Mouse (Mus musculus) liver, embryonic 15.5 days (tissue): ENCODE measurements around the gene Tmem179. TPM values are rescaled to one million over a fixed set of nuclear protein-coding genes. Genes with fewer than 3 reads are reported as not detected.

Source experiments
- ATAC-seq: fragments of 200-750 bp; cut with Nextera tagmentation; 2 replicates; pipeline ENCODE4 v1.8.0; 2017; ENCODE audit warnings: moderate number of reproducible peaks, mild to moderate bottlenecking, moderate library complexity; ENCODE audit not compliant: insufficient read depth
- H3K27ac ChIP-seq: fragments of 300-500 bp; sonication (generic); replicated peaks from 2 replicates; pipeline ENCODE4 v1.5.1; 2015; ENCODE audit warnings: mild to moderate bottlenecking, inconsistent platforms
- H3K27me3 ChIP-seq: fragments of 300-500 bp; sonication (generic); 2 replicates; pipeline ENCODE4 v1.6.1; 2015; ENCODE audit warnings: mild to moderate bottlenecking, inconsistent platforms
- H3K36me3 ChIP-seq: fragments of 300-500 bp; sonication (generic); replicated peaks from 2 replicates; pipeline ENCODE4 v1.6.1; 2015; ENCODE audit warnings: moderate library complexity, mild to moderate bottlenecking, inconsistent platforms
- H3K4me1 ChIP-seq: fragments of 300-500 bp; sonication (generic); replicated peaks from 2 replicates; pipeline ENCODE4 v1.6.1; 2015; ENCODE audit warnings: inconsistent platforms
- H3K4me2 ChIP-seq: fragments of 300-500 bp; sonication (generic); 2 replicates; pipeline ENCODE4 v1.6.1; 2015; ENCODE audit warnings: moderate library complexity, mild to moderate bottlenecking, inconsistent platforms
- H3K4me3 ChIP-seq: fragments of 300-500 bp; sonication (generic); replicated peaks from 2 replicates; pipeline ENCODE4 v1.5.1; 2015; ENCODE audit warnings: mild to moderate bottlenecking, inconsistent platforms
- H3K9ac ChIP-seq: fragments of 300-500 bp; sonication (generic); 2 replicates; pipeline ENCODE4 v1.6.1; 2015; ENCODE audit warnings: moderate library complexity, mild to moderate bottlenecking, inconsistent platforms
- H3K9me3 ChIP-seq: fragments of 300-500 bp; sonication (generic); replicated peaks from 2 replicates; pipeline ENCODE4 v1.6.1; 2016; ENCODE audit warnings: inconsistent platforms
- WGBS: fragments of 180-500 bp; shearing (Covaris S2); methylation state at CpG from one replicate; pipeline ENCODE4 v1.1.7; 2015; ENCODE audit warnings: mixed read lengths; ENCODE audit not compliant: insufficient replicate concordance; 5-methylcytosine and 5-hydroxymethylcytosine counted together
- polyA plus RNA-seq: library from polyadenylated mRNA; unstranded; fragments of >200 nt; fragmentation: Nextera tagmentation; extraction: Ambion mirVana; gene quantifications from 2 replicates; pipeline ENCODE4 v1.2.1, GENCODE M21; 2015

The Tmem179 gene
- polyA plus RNA-seq, 1 experiment from 2014 or later: 0.03 TPM

DNA sequence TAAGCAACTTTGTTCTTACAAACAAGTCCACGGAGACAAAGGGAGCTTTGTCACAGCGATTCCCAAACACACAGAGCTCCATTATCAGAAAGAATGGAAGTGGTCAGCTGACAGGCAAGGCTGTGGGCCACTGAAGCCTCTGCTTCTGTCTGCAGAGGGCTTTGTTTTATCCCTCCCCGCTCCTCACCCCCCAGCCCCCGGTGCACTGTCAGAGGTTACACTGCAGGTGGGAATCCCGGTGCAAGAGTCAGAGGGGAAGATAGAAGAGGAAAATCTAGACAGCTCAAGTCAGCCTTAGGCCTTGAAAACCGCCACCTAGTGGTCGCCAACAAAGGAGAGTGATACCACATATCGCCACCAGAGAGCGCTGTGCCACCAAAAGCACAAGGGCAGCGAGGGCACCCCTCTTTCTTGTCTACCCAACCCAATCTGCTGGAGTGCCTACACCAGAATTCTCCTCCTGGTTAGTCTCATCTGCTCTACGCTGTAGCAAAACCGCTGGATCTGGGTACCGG is 35.4 kb upstream of the Tmem179 start:
- ATAC-seq: no peak
- Histone ChIP-seq H3K9ac (no peak overlapping the region), H3K4me2 (no peak overlapping the region), H3K4me1 (no peaks in the 10 kb centered on the region; the same call in 1 of the 2 replicates), H3K27me3 (no peaks in the 10 kb centered on the region), H3K4me3 (no peak overlapping the region), H3K27ac (no peak overlapping the region), H3K36me3 (no peaks in the 10 kb centered on the region), H3K9me3 (no peaks in the 10 kb centered on the region)
- 10% methylated on average over 13 of the region's 13 CpGs for WGBS

DNA sequence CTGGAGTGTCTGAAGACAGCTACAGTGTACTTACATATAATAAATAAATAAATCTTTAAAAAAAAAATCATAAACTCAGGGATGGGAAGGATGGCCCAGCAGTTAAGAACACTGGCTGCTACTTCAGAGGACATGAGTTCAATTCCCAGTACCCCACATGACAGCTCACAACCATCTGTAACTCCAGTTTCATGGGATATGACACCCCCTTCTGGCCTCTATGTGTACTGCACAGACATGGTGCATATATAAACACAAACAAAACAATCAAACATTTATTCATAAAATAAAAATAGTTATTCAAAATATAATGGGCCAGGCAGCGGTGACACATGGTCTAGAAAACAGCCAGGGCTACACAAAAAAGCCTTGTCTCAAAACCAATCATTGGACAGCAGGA is 32.7 kb upstream of the Tmem179 start:
- Histone ChIP-seq H3K9ac (no peak overlapping the region), H3K36me3 (no peaks in the 10 kb centered on the region), H3K27me3 (no peaks in the 10 kb centered on the region), H3K9me3 (no peaks in the 10 kb centered on the region), H3K4me1 (no peaks in the 10 kb centered on the region; the same call in 1 of the 2 replicates), H3K27ac (no peak overlapping the region), H3K4me3 (no peak overlapping the region), H3K4me2 (no peak overlapping the region)
- WGBS: 72% methylated on average over 1 of the region's 1 CpGs
- ATAC-seq: no peak

DNA sequence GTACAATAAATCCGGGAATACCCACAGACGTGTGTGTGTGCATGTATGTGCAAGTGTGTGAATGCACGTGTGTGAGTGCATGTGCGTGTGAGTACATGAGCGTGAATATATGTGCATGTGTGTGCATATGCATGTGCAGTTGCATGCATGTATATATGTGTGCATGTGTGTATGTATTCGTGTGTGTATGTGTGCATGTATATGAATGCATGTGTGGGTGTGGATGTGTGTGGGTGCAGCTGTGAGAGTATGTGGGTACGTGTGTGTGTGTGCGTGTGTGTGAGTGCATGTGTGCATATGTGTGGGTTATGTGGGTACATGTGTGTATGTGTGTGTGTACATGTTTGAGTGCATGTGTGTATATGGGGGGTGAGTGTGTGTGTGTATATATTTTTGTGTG is 29.6 kb upstream of the Tmem179 start:
- 74% methylated on average over 8 of the region's 8 CpGs for WGBS
- no peaks in the 10 kb centered on the region for H3K36me3 ChIP-seq
- H3K27ac ChIP-seq: no peak overlapping the region

DNA sequence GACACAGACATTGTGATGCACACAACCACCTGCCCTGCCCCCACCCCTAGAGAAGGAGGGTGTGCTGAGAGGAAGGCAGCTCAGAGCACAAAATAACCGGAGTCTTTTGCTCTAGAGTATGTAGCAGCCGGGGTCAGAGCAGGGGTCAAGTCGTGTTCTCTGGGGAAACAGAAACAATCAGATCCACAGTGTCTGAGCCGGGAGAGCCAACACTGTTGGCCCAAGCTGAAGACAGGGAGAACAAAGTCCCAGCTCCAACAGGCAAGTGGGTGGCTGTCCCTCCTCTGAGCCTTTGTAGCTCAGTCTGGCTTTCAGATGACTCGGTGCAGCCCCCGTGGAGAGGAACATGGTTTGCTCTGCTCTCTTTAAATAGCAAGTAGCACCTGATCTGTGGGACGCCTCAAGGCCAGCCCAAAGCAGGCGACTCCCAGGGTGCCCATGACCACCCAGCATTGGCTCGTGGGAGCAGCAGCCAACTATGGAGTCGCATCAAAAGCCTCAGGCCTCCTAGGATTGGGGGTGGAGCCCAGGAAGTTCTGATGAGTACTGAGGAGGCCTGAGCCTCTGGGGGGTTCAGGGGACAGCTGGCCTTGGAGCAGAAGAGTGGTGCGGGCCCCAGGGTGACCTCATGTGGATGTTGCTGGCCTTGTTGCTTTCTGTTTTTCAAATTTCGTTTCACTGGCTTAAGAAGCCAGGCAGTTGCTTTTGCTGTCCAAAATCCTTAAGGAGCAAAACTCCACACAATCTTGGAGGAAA is 28.6 kb upstream of the Tmem179 start:
- Histone ChIP-seq H3K36me3 (no peaks in the 10 kb centered on the region), H3K4me3 (no peak overlapping the region), H3K4me1 (no peaks in the 10 kb centered on the region), H3K4me2 (no peak overlapping the region), H3K9me3 (no peaks in the 10 kb centered on the region), H3K9ac (no peak overlapping the region), H3K27me3 (no peaks in the 10 kb centered on the region), H3K27ac (no peak overlapping the region)
- 46% methylated on average over 12 of the region's 12 CpGs for WGBS
- no peak for ATAC-seq

More for the DNA sequence above, 29.6 kb upstream of the Tmem179 start:
- H3K27me3 ChIP-seq: no peaks in the 10 kb centered on the region
- no peak overlapping the region for H3K4me3 ChIP-seq
- no peaks in the 10 kb centered on the region for H3K4me1 ChIP-seq
- no peak for ATAC-seq
- H3K9ac ChIP-seq: no peak overlapping the region
- H3K4me2 ChIP-seq: no peak overlapping the region
- no peaks in the 10 kb centered on the region for H3K9me3 ChIP-seq

DNA sequence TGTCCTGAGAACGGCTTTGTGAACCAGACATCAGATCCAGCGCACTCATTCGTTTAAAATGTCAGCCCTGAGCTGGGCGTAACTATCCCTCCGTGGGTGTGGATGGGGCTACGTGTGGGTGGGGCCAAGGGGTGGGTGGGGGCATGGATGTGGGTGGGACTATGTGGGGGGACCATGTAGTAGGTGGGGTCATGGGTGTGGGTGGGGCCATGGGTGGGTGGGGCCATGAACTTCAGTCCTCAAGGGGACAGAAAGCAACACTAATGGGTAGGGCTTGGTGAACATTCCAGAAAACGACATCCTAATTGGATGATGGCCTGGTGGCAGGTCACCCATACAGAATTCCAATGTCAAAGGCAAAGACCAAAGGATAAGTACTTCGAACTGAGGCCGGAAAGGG is 27.4 kb upstream of the Tmem179 start:
- Histone ChIP-seq H3K36me3 (no peaks in the 10 kb centered on the region), H3K4me2 (no peak overlapping the region), H3K4me3 (no peak overlapping the region), H3K27me3 (no peaks in the 10 kb centered on the region), H3K9ac (no peak overlapping the region), H3K9me3 (no peaks in the 10 kb centered on the region), H3K4me1 (no peaks in the 10 kb centered on the region), H3K27ac (no peak overlapping the region)
- WGBS: 52% methylated on average over 9 of the region's 9 CpGs
- no peak for ATAC-seq

DNA sequence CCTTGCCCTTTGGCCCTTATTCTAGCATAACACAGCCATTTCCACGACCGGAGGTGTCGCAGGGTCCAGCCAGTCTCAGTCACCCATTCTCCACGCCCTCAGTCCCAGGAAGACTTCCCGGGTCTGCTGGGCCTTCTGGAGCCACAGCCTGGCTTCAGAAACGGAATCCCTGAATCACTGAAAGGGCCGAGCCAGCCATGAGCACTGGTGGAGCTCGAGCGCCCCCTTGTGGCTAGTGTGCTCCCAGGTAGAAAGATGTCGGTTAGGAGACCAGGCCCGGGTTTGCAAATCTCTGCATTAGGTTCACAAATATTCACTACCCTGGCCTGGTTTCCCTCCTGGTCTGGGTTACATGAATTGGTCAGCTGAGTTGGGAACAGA is 26.4 kb upstream of the Tmem179 start:
- ATAC-seq: no peak
- WGBS: 10% methylated on average over 11 of the region's 11 CpGs
- no peak overlapping the region for H3K9ac ChIP-seq
- no peaks in the 10 kb centered on the region for H3K27me3 ChIP-seq
- no peak overlapping the region for H3K27ac ChIP-seq
- no peaks in the 10 kb centered on the region for H3K9me3 ChIP-seq
- H3K4me2 ChIP-seq: no peak overlapping the region
- H3K4me1 ChIP-seq: no peaks in the 10 kb centered on the region
- no peaks in the 10 kb centered on the region for H3K36me3 ChIP-seq
- no peak overlapping the region for H3K4me3 ChIP-seq

- no peaks in the 10 kb centered on the region for H3K36me3 ChIP-seq
- no peak overlapping the region for H3K27ac ChIP-seq
- no peak overlapping the region for H3K4me3 ChIP-seq
- no peaks in the 10 kb centered on the region for H3K27me3 ChIP-seq
- H3K9me3 ChIP-seq: no peaks in the 10 kb centered on the region
- H3K4me1 ChIP-seq: no peaks in the 10 kb centered on the region
- no peak overlapping the region for H3K4me2 ChIP-seq
- 56% methylated on average over 13 of the region's 13 CpGs for WGBS
- no peak overlapping the region for H3K9ac ChIP-seq
- ATAC-seq: no peak; the same call in 1 of the 2 replicates
Measured at GRCm38 (mm10) chr12:112542257-112542919, 25.8 kb upstream of the Tmem179 start.

- H3K27ac ChIP-seq: no peak overlapping the region
Measured at GRCm38 (mm10) chr12:112541483-112542091, 25.0 kb upstream of the Tmem179 start.

GRCm38 (mm10) chr12:112540321-112540720 is 23.8 kb upstream of the Tmem179 start:
- 74% methylated on average over 12 of the region's 12 CpGs for WGBS
- ATAC-seq: no peak
- Histone ChIP-seq H3K9ac (no peak overlapping the region), H3K4me3 (no peak overlapping the region), H3K27ac (no peak overlapping the region), H3K36me3 (no peaks in the 10 kb centered on the region), H3K4me2 (no peak overlapping the region), H3K27me3 (no peaks in the 10 kb centered on the region), H3K4me1 (no peaks in the 10 kb centered on the region), H3K9me3 (no peaks in the 10 kb centered on the region)

More at GRCm38 (mm10) chr12:112541483-112542091, 25.0 kb upstream of the Tmem179 start:
- WGBS: 62% methylated on average over 8 of the region's 8 CpGs
- no peak for ATAC-seq
- no peaks in the 10 kb centered on the region for H3K27me3 ChIP-seq
- H3K36me3 ChIP-seq: no peaks in the 10 kb centered on the region
- H3K4me2 ChIP-seq: no peak overlapping the region
- H3K9me3 ChIP-seq: no peaks in the 10 kb centered on the region
- H3K4me1 ChIP-seq: no peaks in the 10 kb centered on the region
- H3K4me3 ChIP-seq: no peak overlapping the region
- H3K9ac ChIP-seq: no peak overlapping the region

GRCm38 (mm10) chr12:112539466-112539965 is 23.0 kb upstream of the Tmem179 start:
- ATAC-seq: no peak
- no peaks in the 10 kb centered on the region for H3K27me3 ChIP-seq
- no peak overlapping the region for H3K9ac ChIP-seq
- 61% methylated on average over 7 of the region's 7 CpGs for WGBS
- H3K4me3 ChIP-seq: no peak overlapping the region
- H3K27ac ChIP-seq: no peak overlapping the region
- no peaks in the 10 kb centered on the region for H3K9me3 ChIP-seq
- H3K36me3 ChIP-seq: no peaks in the 10 kb centered on the region
- no peak overlapping the region for H3K4me2 ChIP-seq
- no peaks in the 10 kb centered on the region for H3K4me1 ChIP-seq

- H3K27me3 ChIP-seq: no peaks in the 10 kb centered on the region
- no peak overlapping the region for H3K4me3 ChIP-seq
- no peak for ATAC-seq
- 62% methylated on average over 9 of the region's 9 CpGs for WGBS
- H3K9me3 ChIP-seq: no peaks in the 10 kb centered on the region
- no peaks in the 10 kb centered on the region for H3K4me1 ChIP-seq
- no peak overlapping the region for H3K9ac ChIP-seq
- no peak overlapping the region for H3K4me2 ChIP-seq
- H3K36me3 ChIP-seq: no peaks in the 10 kb centered on the region
- no peak overlapping the region for H3K27ac ChIP-seq
Measured at GRCm38 (mm10) chr12:112538356-112538755, 21.8 kb upstream of the Tmem179 start.
